In genomic region chr15:84843034-84843433, GRCm38 (mm10) we compare ENCODE assay signal across 14 mouse cellular contexts. TPM values are rescaled to one million over a fixed set of nuclear protein-coding genes. Genes with fewer than 3 reads are reported as not detected.
DNase-seq lines count a peak whose midpoint lies in the region; ATAC-seq and TF ChIP-seq lines count a peak whose summit lies in the region.
"Had no signal": no experiment of that assay in that cellular context is flagged by ENCODE, and none has a peak within 500 bp of the region (broad histone marks: within the 10 kb centered on the region; RNA-seq: fewer than 3 reads in every experiment).

No protein-coding gene starts in this region.

- H3K27me3 ChIP-seq in forebrain, embryonic 15.5 days = no peaks in the 10 kb centered on the region
- no peaks in the 10 kb centered on the region for H3K27me3 ChIP-seq in limb, embryonic 10.5 days (ENCODE audit: low read depth, poor library complexity, severe bottlenecking)
- no peaks in the 10 kb centered on the region for H3K27me3 ChIP-seq in neural tube, embryonic 12.5 days (replicated peaks)
- H3K27me3 ChIP-seq in liver, postnatal 0 days (ENCODE audit: insufficient read depth, low read length) = no peaks in the 10 kb centered on the region
- H3K27me3 ChIP-seq: CH12.LX; heart, embryonic 15.5 days; Patski had no signal

- H3K9ac ChIP-seq in forebrain, embryonic 15.5 days (replicated peaks) = no peak overlapping the region
- H3K9ac ChIP-seq in neural tube, embryonic 12.5 days = 0 out of 2 replicates have a peak overlapping the region, but pooled peaks have one; percentile 17
- H3K9ac ChIP-seq in liver, postnatal 0 days (replicated peaks) = no peak overlapping the region
- H3K9ac ChIP-seq: heart, embryonic 15.5 days had no signal

- TF ChIP-seq CTCF in liver, postnatal 0 days (IDR thresholded peaks at IDR 0.05; ENCODE audit: low read depth) = no peak

- H3K4me2 ChIP-seq in forebrain, embryonic 15.5 days (replicated peaks) = no peak overlapping the region
- peak overlapping the region; percentile 39 for H3K4me2 ChIP-seq in neural tube, embryonic 12.5 days (replicated peaks)
- no peak overlapping the region for H3K4me2 ChIP-seq in liver, postnatal 0 days (ENCODE audit: low read depth, low read length)
- H3K4me2 ChIP-seq: heart, embryonic 15.5 days; liver, embryonic 11.5 days had no signal

- WGBS in forebrain, embryonic 15.5 days = 53% methylated on average over 10 of the region's 10 CpGs
- 71% methylated on average over 10 of the region's 10 CpGs for WGBS in limb, embryonic 10.5 days
- 52% methylated on average over 10 of the region's 10 CpGs for WGBS in neural tube, embryonic 12.5 days
- WGBS in liver, postnatal 0 days (ENCODE audit: insufficient replicate concordance) = 66% methylated on average over 10 of the region's 10 CpGs

- no peaks in the 10 kb centered on the region for H3K9me3 ChIP-seq in forebrain, embryonic 15.5 days
- no peaks in the 10 kb centered on the region for H3K9me3 ChIP-seq in limb, embryonic 10.5 days (replicated peaks)
- H3K9me3 ChIP-seq in neural tube, embryonic 12.5 days = no peaks in the 10 kb centered on the region
- H3K9me3 ChIP-seq in liver, postnatal 0 days (ENCODE audit: low read length) = no peaks in the 10 kb centered on the region
- H3K9me3 ChIP-seq: heart, embryonic 15.5 days had no signal

- H3K36me3 ChIP-seq in forebrain, embryonic 15.5 days = no peaks in the 10 kb centered on the region
- no peaks in the 10 kb centered on the region for H3K36me3 ChIP-seq in limb, embryonic 10.5 days
- H3K36me3 ChIP-seq in neural tube, embryonic 12.5 days = no peaks in the 10 kb centered on the region; the same call in 1 of the 2 replicates
- no peaks in the 10 kb centered on the region for H3K36me3 ChIP-seq in liver, postnatal 0 days (replicated peaks; ENCODE audit: insufficient read depth, low read length)
- H3K36me3 ChIP-seq: heart, embryonic 15.5 days had no signal

- peak; percentile 31 for DNase-seq in kidney, postnatal 10 days
- DNase-seq in kidney, adult 8-10 months = no peak
- no peak for DNase-seq in limb, embryonic 10.5 days (ENCODE audit: low spot score)
- DNase-seq in adrenal gland, adult (ENCODE audit: inconsistent age in 2 of 2, low spot score in 1 of 2) = no peak
- no peak for DNase-seq in liver, postnatal 0 days
- DNase-seq: adrenal gland, adult 8-10 months; lung, postnatal 4 days had no signal

- H3K4me1 ChIP-seq in forebrain, embryonic 15.5 days = peaks cover 75% of the 10 kb centered on the region
- peaks cover 53% of the 10 kb centered on the region for H3K4me1 ChIP-seq in limb, embryonic 10.5 days
- peaks cover 85% of the 10 kb centered on the region for H3K4me1 ChIP-seq in neural tube, embryonic 12.5 days
- H3K4me1 ChIP-seq in liver, postnatal 0 days (ENCODE audit: insufficient read depth) = no peaks in the 10 kb centered on the region

- H3K27ac ChIP-seq in forebrain, embryonic 15.5 days (replicated peaks) = 0 out of 2 replicates have a peak overlapping the region, but pooled peaks have one; percentile 12
- H3K27ac ChIP-seq in limb, embryonic 10.5 days = peak overlapping the region; percentile 56
- H3K27ac ChIP-seq in neural tube, embryonic 12.5 days = peak overlapping the region; percentile 53; the same call in 1 of the 2 replicates
- H3K27ac ChIP-seq in liver, postnatal 0 days (ENCODE audit: low read depth) = no peak overlapping the region
- H3K27ac ChIP-seq: heart, embryonic 15.5 days had no signal

- ATAC-seq in forebrain, embryonic 15.5 days (replicated peaks) = no peak; the same call in 1 of the 2 replicates
- no peak for ATAC-seq in neural tube, embryonic 12.5 days (ENCODE audit: low FRiP score, low read depth)
- no peak for ATAC-seq in liver, postnatal 0 days
- ATAC-seq: inflammation-experienced regulatory T-cells, adult 6 months; Patski had no signal

- H3K4me3 ChIP-seq in forebrain, embryonic 15.5 days = no peak overlapping the region
- H3K4me3 ChIP-seq in limb, embryonic 10.5 days = peak overlapping the region; percentile 13
- H3K4me3 ChIP-seq in neural tube, embryonic 12.5 days = no peak overlapping the region
- H3K4me3 ChIP-seq in liver, postnatal 0 days (ENCODE audit: low read depth, low read length) = no peak overlapping the region
- H3K4me3 ChIP-seq: heart, embryonic 15.5 days had no signal

- no peak for TF ChIP-seq EP300 in liver, postnatal 0 days (IDR thresholded peaks at IDR 0.05; ENCODE audit: low read depth)

RNA-seq across cellular contexts. Expression of gene Phf21b, which starts 12.8 kb away (rescaled TPM):
- polyA plus RNA-seq in forebrain, embryonic 15.5 days (2015; fragmentation: Nextera tagmentation; extraction: Ambion mirVana) = 11.0 and 13.0 TPM in 2 replicates
- 1.1 and 1.2 TPM in 2 replicates for polyA plus RNA-seq in limb, embryonic 10.5 days (2016; fragmentation: Nextera tagmentation; extraction: Ambion mirVana)
- polyA plus RNA-seq in neural tube, embryonic 12.5 days (2016; fragmentation: Nextera tagmentation; extraction: Ambion mirVana) = 20.2 and 24.5 TPM in 2 replicates
- polyA plus RNA-seq in liver, postnatal 0 days (2015; fragmentation: Nextera tagmentation; extraction: Ambion mirVana) = 0.02 TPM in 1 of 2 replicates, not detected in the other
